Mouse (Mus musculus): Measurements from ENCODE around the gene Cc2d2a.

DNA sequence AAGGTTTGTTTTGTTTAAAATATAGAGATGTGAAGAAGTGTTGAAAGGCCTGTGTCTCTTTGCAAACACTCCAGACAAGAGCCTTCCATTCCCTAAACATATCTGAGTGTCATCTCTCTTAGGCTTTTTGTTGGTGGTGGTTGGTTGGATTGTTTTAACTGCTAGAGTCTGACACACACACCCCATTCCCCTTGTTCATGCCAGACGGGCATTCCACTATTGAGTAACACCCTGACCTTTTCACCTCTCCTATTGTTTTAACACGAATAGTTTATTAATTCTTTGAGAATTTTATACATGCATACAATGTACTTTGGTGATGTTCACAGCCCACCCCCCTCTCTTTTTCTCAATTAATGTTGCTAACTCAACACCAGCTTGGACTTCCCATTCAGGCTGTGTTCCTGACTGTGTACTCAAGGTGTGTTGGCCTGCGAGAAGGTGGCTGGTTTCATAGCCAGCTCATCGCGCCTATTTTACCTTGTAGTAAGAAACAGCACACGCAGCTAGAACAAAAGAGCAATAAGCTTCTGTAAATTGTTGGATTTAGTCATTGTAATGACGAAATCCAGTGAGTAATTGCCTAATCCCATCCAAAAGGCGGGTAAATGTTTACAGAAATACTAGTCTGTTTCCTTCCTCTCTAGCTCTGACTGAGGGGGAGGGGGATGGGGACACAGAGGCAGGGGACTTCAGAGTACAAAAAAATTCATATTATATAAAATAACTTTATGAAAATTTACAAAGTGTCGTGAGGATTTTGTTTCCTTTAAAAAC lies 126.0 kb downstream of the Cc2d2a start:
- TF ChIP-seq CTCF (IDR thresholded peaks at IDR 0.05; ENCODE audit: extremely low read depth, insufficient read length, insufficient replicate concordance, low read depth, low read length) (no peak), POLR2A (IDR thresholded peaks at IDR 0.05; ENCODE audit: low read depth, low read length) (no peak)

Data from small intestine, adult 2 months (tissue).